Mouse (Mus musculus): ENCODE measurements around the gene Gm17651. TPM values are rescaled to one million over a fixed set of nuclear protein-coding genes. Genes with fewer than 3 reads are reported as not detected.
A peak's percentile ranks its signal among the peaks of the same experiment; 100 is the strongest.

Gm17651 gene
- total RNA-seq, 2 experiments from 2014 or later, result not detected

GRCm38 (mm10) chr3:97628391-97629001, 46.0 kb downstream of the Gm17651 start, which contains the start of gene Fmo5:
Gene Fmo5 (plus strand): TSS chr3:97628804.
- peak; percentile 52 for DNase-seq

- DNase-seq, result no peak
Measured at GRCm38 (mm10) chr3:97627893-97628292, 46.6 kb downstream of the Gm17651 start.

GRCm38 (mm10) chr3:97624611-97625010, 49.9 kb downstream of the Gm17651 start:
- DNase-seq, result no peak

Small RNA genes within 50 kb of the gene (microRNA-seq; reads per million reads assigned to microRNA genes)
- gene Mir7225, result 0 to 0.25 reads per million in 2 experiments

Other genes starting within 250 kb of the Gm17651 start
- gene Chd1l, start 64.5 kb downstream of the Gm17651 start, total RNA-seq (2021), result 10 to 100 TPM; 11.7 to 11.8 TPM
- 1 to 10 TPM; 3.8 to 4.5 TPM for gene Fmo5, start 45.9 kb downstream of the Gm17651 start, total RNA-seq (2021)
- gene Prkab2, start 16.5 kb downstream of the Gm17651 start, total RNA-seq (2021), result 10 to 100 TPM; 58.2 to 66.6 TPM
- 1,000 to 10,000 TPM; 1,278 to 1,422 TPM for gene Pde4dip, start 214.0 kb upstream of the Gm17651 start, total RNA-seq (2021)
- gene Sec22b, start 226.5 kb upstream of the Gm17651 start, total RNA-seq (2021), result 10 to 100 TPM; 38.8 to 42.7 TPM

Data from gastrocnemius, postnatal 10 days (tissue).